Mouse (Mus musculus) embryonic facial prominence, embryonic 14.5 days (tissue): ENCODE results near the gene Apba2. TPM values are rescaled to one million over a fixed set of nuclear protein-coding genes. Genes with fewer than 3 reads are reported as not detected.

ENCODE experiments used
- ATAC-seq: fragments of 200-750 bp; cut with Nextera tagmentation; 2 replicates; pipeline ENCODE4 v1.8.0; 2017; ENCODE audit warnings: low read depth, moderate number of reproducible peaks, moderate TSS enrichment
- DNase-seq: peaks from one replicate; pipeline ENCODE4 v3.0.0-alpha.2; 2015; ENCODE audit warnings: low spot score
- H3K27ac ChIP-seq: fragments of 300-500 bp; sonication (generic); replicated peaks from 2 replicates; pipeline ENCODE4 v1.5.1; 2014; ENCODE audit warnings: low read depth, mild to moderate bottlenecking, low read length, moderate library complexity
- H3K27me3 ChIP-seq: fragments of 300-500 bp; sonication (generic); replicated peaks from 2 replicates; pipeline ENCODE4 v1.6.1; 2014; ENCODE audit warnings: low read length; ENCODE audit not compliant: control insufficient read depth, insufficient read depth
- H3K36me3 ChIP-seq: fragments of 300-500 bp; sonication (generic); 2 replicates; pipeline ENCODE4 v1.6.1; 2014; ENCODE audit warnings: low read length, mixed read lengths; ENCODE audit not compliant: control insufficient read depth, insufficient read depth
- H3K4me1 ChIP-seq: fragments of 300-500 bp; sonication (generic); 2 replicates; pipeline ENCODE4 v1.6.1; 2014; ENCODE audit warnings: antibody characterized with exemption, low read length; ENCODE audit not compliant: control insufficient read depth, insufficient read depth
- H3K4me2 ChIP-seq: fragments of 300-500 bp; sonication (generic); 2 replicates; pipeline ENCODE4 v1.6.1; 2014; ENCODE audit warnings: low read depth, mild to moderate bottlenecking, low read length, moderate library complexity, mixed read lengths
- H3K4me3 ChIP-seq: fragments of 300-500 bp; sonication (generic); 2 replicates; pipeline ENCODE4 v1.5.1; 2014; ENCODE audit warnings: low read depth, mild to moderate bottlenecking, low read length
- H3K9ac ChIP-seq: fragments of 300-500 bp; sonication (generic); 2 replicates; pipeline ENCODE4 v1.6.1; 2014; ENCODE audit warnings: low read depth, mild to moderate bottlenecking, low read length, moderate library complexity, mixed read lengths
- H3K9me3 ChIP-seq: fragments of 300-500 bp; sonication (generic); 2 replicates; pipeline ENCODE4 v1.6.1; 2016; ENCODE audit warnings: low read length; ENCODE audit not compliant: control insufficient read depth
- WGBS: fragments of 180-500 bp; shearing (Covaris S2); extraction: QIAGEN DNeasy Blood & Tissue Kit; methylation state at CpG from one replicate; pipeline ENCODE4 v1.1.7; 2014; 5-methylcytosine and 5-hydroxymethylcytosine counted together
- polyA plus RNA-seq: library from polyadenylated mRNA; unstranded; fragments of >200 nt; fragmentation: Nextera tagmentation; extraction: Ambion mirVana; gene quantifications from 2 replicates; pipeline ENCODE4 v1.2.1, GENCODE M21; 2014

Apba2 gene
- polyA plus RNA-seq, 1 experiment from 2014 or later: 9.0 TPM

DNA sequence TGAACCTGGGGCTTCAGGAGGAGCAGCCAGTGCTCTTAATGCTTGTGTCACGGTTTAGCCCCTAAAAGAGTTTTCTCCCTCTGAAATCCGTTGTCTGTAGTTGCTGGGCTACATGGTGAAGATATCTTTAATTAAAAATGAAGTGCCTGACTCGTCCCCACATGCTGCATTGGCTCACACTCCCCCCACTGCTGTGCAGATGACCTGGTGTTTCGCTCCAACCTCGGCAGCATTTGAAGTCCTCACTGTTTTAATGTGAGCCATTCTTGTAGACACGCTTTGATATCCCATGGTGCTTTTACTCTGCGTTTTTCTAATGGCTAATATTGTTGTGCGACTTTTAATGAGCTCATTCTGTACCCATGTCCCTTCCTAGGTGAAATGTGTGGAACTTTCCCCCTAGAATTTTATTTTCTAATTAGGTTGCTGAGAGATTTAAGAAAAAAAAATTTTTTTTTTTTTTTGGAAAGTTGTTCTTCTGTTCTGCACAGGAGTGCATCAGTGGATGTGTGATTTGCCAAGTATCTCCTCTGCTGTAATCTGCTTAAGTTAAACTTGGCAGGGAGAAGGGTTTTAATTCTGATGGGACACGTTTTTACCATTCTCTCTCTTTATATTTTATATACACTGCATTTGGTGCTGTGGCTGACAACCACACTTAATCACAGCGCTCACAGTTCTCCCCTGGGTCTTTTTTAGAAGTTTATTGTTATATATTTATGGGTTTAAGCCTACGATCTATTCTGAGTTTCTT, 87.3 kb downstream of the Apba2 start:
- H3K36me3 ChIP-seq: no peaks in the 10 kb centered on the region
- H3K4me3 ChIP-seq: no peak overlapping the region
- 68% methylated on average over 11 of the region's 11 CpGs for WGBS
- no peak overlapping the region for H3K9ac ChIP-seq
- H3K27me3 ChIP-seq: no peaks in the 10 kb centered on the region
- ATAC-seq (no peak), DNase-seq (no peak)
- H3K4me2 ChIP-seq: no peak overlapping the region
- no peak overlapping the region for H3K27ac ChIP-seq
- H3K4me1 ChIP-seq: no peaks in the 10 kb centered on the region
- no peaks in the 10 kb centered on the region for H3K9me3 ChIP-seq

DNA sequence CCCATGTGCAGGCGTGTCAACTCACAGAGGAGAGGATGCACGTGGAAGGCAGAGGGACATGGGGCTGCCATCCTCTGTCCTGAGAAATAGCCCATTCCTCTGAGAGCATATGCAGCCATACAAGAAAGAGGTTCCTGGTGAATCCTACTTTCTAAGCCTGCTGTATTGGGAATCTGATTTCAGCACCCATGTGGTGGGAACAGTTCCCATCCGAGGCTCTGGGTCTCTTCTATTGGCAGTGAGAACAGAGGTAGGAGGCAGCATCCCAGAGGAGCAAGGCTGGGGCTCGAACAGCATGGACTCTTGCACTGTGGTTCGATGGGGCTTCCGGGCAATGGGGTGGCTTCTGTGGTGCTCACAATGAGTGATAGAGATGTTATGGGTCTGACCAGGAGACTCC, 93.8 kb downstream of the Apba2 start:
- H3K27ac ChIP-seq: no peak overlapping the region
- H3K4me3 ChIP-seq: no peak overlapping the region
- no peaks in the 10 kb centered on the region for H3K27me3 ChIP-seq
- no peak for DNase-seq
- H3K4me2 ChIP-seq: no peak overlapping the region
- ATAC-seq: no peak
- H3K36me3 ChIP-seq: no peaks in the 10 kb centered on the region
- 66% methylated on average over 6 of the region's 6 CpGs for WGBS
- H3K4me1 ChIP-seq: no peaks in the 10 kb centered on the region
- no peak overlapping the region for H3K9ac ChIP-seq
- H3K9me3 ChIP-seq: no peaks in the 10 kb centered on the region

DNA sequence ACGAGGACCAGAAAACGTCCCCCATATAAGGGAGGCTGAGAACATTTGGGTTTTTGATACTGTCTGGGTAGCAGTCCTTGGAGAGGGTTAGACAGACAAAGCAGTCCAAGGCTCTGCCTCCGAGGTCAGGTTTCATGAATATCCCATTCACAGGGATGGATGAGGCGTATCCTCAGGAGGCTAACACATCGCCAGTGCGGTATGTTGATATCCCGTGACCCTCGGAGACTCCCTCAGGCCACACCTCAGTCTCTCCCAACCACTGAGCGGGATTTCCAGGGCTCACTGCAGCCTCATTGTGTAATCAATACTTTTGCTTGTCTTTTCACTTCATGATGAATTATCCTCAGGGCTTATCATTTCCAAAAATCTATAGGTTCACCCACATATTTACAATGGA, 95.1 kb downstream of the Apba2 start:
- no peak overlapping the region for H3K4me2 ChIP-seq
- ATAC-seq: no peak
- no peaks in the 10 kb centered on the region for H3K27me3 ChIP-seq
- H3K4me3 ChIP-seq: no peak overlapping the region
- no peaks in the 10 kb centered on the region for H3K9me3 ChIP-seq
- no peak for DNase-seq
- 38% methylated on average over 9 of the region's 9 CpGs for WGBS
- no peaks in the 10 kb centered on the region for H3K4me1 ChIP-seq
- no peak overlapping the region for H3K27ac ChIP-seq
- no peak overlapping the region for H3K9ac ChIP-seq
- no peaks in the 10 kb centered on the region for H3K36me3 ChIP-seq

DNA sequence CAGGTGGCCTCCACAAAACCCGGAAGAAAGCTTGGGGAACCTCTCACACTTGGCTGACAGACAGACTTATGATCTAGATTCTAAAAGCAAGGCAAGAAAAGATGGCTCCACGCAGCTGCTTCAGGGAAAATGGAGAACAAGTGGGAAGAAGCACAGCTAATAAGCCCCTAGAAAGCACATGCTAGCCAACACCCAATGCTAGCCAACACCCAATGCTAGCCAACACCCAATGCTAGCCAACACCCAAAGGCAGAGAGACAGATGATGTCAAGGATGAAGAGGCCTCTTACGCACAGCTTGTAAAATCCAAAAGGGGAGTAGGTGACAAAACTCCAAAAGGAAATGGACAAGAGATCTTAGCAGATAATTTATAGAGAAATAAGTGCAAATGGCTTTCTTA, 108.4 kb downstream of the Apba2 start:
- Histone ChIP-seq H3K27me3 (no peaks in the 10 kb centered on the region), H3K9ac (no peak overlapping the region), H3K9me3 (no peaks in the 10 kb centered on the region), H3K4me1 (no peaks in the 10 kb centered on the region), H3K4me2 (no peak overlapping the region), H3K27ac (no peak overlapping the region), H3K4me3 (no peak overlapping the region), H3K36me3 (no peaks in the 10 kb centered on the region)
- no peak for ATAC-seq
- 84% methylated on average over 3 of the region's 3 CpGs for WGBS
- no peak for DNase-seq

DNA sequence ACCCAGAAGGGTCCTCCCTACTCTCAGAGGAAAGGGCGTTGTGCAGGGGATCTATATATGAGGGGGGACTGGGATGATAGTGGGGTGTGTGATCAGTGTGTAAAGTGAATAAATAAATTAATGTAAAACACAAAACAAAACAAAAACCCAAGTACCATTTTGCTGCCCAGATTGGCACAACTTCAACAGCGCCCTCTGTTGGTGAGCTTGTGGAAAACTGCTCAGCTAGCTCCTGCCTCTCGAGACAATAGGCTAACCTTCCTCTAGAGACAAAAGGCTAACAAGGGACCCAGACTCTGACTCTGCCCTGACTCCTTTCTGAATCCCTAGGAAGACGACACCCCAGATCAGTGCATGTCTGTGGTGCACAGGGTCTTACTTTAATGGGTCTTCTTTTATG, 109.4 kb downstream of the Apba2 start:
- WGBS: 58% methylated on average over 4 of the region's 4 CpGs
- no peak for DNase-seq
- Histone ChIP-seq H3K27ac (no peak overlapping the region), H3K27me3 (no peaks in the 10 kb centered on the region), H3K4me2 (no peak overlapping the region), H3K4me3 (no peak overlapping the region), H3K9ac (no peak overlapping the region), H3K36me3 (no peaks in the 10 kb centered on the region), H3K4me1 (no peaks in the 10 kb centered on the region), H3K9me3 (no peaks in the 10 kb centered on the region)
- no peak for ATAC-seq

DNA sequence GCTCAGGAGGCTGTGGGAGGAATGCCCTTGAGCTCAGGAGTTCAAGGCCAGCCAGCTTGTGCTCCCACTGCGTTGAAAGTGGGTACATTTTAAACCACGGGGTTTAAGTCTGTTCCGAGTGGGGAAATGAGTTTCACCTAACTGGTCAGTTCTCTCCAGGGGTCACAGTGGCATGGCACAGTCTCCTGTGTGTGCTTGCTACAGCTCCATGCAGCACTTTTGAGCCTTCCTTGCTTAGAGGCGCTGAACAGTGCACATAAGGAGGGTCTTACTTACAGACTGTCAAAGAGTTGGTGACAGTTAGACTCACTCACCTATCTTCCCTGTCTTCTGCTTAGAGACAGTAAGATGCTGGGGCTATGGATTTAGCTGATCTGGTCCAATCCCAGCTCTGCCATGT, 117.8 kb downstream of the Apba2 start:
- H3K4me1 ChIP-seq: no peaks in the 10 kb centered on the region
- no peaks in the 10 kb centered on the region for H3K36me3 ChIP-seq
- H3K27me3 ChIP-seq: no peaks in the 10 kb centered on the region
- H3K27ac ChIP-seq: no peak overlapping the region
- no peak overlapping the region for H3K4me3 ChIP-seq
- H3K9me3 ChIP-seq: no peaks in the 10 kb centered on the region
- WGBS: 92% methylated on average over 4 of the region's 4 CpGs
- no peak overlapping the region for H3K4me2 ChIP-seq
- H3K9ac ChIP-seq: no peak overlapping the region
- no peak for ATAC-seq
- no peak for DNase-seq

DNA sequence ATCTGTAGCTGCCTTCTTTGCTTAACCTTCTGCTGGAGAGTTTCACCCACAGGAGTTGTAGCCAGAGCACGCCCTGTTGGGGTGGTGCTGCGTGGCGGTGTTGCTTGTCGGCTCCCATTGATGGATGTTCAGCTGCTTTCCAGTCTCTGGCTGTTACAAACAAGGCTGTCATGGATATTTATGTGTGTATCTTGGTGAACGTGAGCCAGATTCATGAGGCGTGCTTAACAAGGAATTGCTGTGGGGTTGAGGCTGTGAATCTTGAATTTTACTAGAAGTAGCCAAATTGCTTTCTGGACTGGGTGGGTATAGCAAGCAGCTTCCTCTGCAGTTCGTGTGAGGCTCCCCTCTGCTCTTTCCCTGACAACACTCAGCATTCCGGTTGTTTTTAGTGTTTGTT, 125.0 kb downstream of the Apba2 start:
- DNase-seq: peak; percentile 19
- no peak overlapping the region for H3K27ac ChIP-seq
- H3K4me2 ChIP-seq: no peak overlapping the region
- no peak for ATAC-seq
- H3K9ac ChIP-seq: no peak overlapping the region
- H3K9me3 ChIP-seq: no peaks in the 10 kb centered on the region
- no peak overlapping the region for H3K4me3 ChIP-seq
- H3K36me3 ChIP-seq: no peaks in the 10 kb centered on the region
- H3K27me3 ChIP-seq: no peaks in the 10 kb centered on the region
- WGBS: 62% methylated on average over 8 of the region's 8 CpGs
- H3K4me1 ChIP-seq: peaks cover 11% of the 10 kb centered on the region

DNA sequence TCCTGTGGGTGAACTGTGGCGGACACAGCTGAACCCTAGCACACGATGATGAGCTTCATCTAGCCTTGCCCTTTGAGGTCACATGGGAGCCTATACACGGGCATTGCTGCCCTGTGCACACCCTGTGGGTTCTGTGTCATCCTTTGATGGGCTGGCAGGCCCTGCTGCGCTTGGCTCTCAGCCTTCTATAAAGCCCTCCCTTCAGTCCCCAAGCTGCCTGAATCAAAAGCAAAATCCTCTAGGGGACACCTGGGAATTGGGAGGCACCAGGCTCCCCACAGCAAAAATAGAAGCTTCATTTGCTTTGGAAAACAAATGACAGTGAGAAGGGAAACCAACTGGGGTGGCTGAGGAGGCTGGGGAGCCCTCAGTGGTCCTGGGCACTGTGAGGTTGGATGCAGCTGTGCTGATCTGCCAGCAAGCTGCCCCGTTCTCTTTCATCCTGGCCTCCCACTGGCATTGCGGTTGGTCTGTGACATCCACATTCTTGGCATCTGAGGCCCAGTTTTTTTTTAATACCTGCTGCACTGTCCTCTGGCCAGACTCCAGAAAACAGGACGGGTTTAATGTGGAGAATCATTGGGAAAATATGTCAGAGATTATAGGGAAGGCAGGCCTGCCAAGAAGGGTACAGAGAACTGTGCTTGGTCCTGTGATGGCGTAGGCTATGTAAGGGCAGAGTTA, 126.6 kb downstream of the Apba2 start:
- peaks cover 20% of the 10 kb centered on the region for H3K4me1 ChIP-seq
- no peak overlapping the region for H3K9ac ChIP-seq
- no peaks in the 10 kb centered on the region for H3K9me3 ChIP-seq
- WGBS: 51% methylated on average over 8 of the region's 8 CpGs
- no peak overlapping the region for H3K27ac ChIP-seq
- ATAC-seq: no peak
- no peaks in the 10 kb centered on the region for H3K27me3 ChIP-seq
- H3K4me2 ChIP-seq: no peak overlapping the region
- no peaks in the 10 kb centered on the region for H3K36me3 ChIP-seq
- DNase-seq: no peak
- H3K4me3 ChIP-seq: no peak overlapping the region

DNA sequence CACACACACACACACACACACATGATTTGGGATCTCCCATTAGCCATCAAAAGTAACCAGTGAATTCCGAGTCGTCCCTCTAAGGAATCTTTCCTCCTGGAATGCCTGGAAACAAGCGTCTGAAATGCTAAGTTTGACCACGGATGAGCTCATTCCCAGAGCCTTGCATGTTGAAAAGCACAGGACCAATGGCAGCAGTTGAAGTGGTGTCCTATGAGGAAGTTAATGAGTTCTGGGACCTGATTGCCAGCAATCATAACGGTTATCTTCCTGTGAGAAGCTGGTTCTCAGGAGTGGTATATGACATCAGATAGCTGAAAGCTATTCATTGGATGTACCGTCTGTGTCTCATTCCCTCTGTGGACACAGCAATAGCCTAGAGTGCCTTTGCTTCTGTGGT, 129.2 kb downstream of the Apba2 start:
- Histone ChIP-seq H3K9me3 (no peaks in the 10 kb centered on the region), H3K36me3 (no peaks in the 10 kb centered on the region), H3K4me1 (peaks cover 20% of the 10 kb centered on the region), H3K4me3 (no peak overlapping the region), H3K27ac (no peak overlapping the region), H3K9ac (no peak overlapping the region), H3K4me2 (no peak overlapping the region), H3K27me3 (no peaks in the 10 kb centered on the region)
- no peak for DNase-seq
- ATAC-seq: no peak
- 73% methylated on average over 6 of the region's 6 CpGs for WGBS
